Mouse (Mus musculus) heart, postnatal 0 days (tissue): ENCODE data around the gene Proser2.

Experiments used
- CTCF ChIP-seq: IDR thresholded peaks from 2 replicates; pipeline ENCODE4 v1.5.1; 2016; ENCODE audit warnings: antibody characterized with exemption, control low read depth, low read depth
- EP300 ChIP-seq: IDR thresholded peaks from 2 replicates; pipeline ENCODE4 v1.6.1; 2016; ENCODE audit warnings: antibody characterized with exemption, low read depth

GRCm38 (mm10) chr2:6128136-6128805 lies 1.7 kb downstream of the Proser2 start:
- TF ChIP-seq CTCF (no peak), EP300 (no peak)
